Mouse (Mus musculus) cerebellum, adult 18-20 months (tissue): ENCODE data around the gene Fgfr2.
"Not testable (repeated sequence)": the region's sequence is repeated elsewhere in the genome, so short reads cannot be mapped to it uniquely, and the experiment has no call there.

ENCODE experiments used
- DNase-seq, 2 experiments: peaks; one replicate each; pipeline ENCODE4 v3.0.0; 2021

The Fgfr2 gene

GRCm38 (mm10) chr7:131045258-131045835, 2077.8 kb downstream of the Fgfr2 start:
- peak; percentile 7 to 9 for DNase-seq

DNA sequence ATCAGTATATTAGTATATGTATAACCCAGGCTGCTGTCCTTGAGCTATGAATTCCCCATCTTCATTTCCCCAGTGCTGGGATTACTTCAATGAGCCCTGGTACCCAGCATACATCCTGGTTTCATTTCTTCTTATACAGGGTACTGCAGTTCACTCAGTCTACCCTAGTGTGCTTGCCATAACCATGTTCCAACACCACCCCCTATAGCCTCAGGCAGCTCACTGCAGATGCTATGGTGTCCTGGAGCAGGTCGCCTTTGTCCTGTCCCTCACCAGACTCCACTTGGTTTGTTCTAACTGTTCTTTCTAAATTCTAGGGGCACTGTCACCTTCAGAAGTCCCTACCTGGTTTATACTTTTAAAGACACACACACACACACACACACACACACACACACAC, 2080.5 kb downstream of the Fgfr2 start:
- no peak for DNase-seq

- not testable (repeated sequence) for DNase-seq
Measured at GRCm38 (mm10) chr7:131040760-131041159, 2082.4 kb downstream of the Fgfr2 start.

GRCm38 (mm10) chr7:131037083-131037482, 2086.1 kb downstream of the Fgfr2 start:
- DNase-seq = no peak

- no peak for DNase-seq
Measured at GRCm38 (mm10) chr7:131036396-131036795, 2086.8 kb downstream of the Fgfr2 start.

DNA sequence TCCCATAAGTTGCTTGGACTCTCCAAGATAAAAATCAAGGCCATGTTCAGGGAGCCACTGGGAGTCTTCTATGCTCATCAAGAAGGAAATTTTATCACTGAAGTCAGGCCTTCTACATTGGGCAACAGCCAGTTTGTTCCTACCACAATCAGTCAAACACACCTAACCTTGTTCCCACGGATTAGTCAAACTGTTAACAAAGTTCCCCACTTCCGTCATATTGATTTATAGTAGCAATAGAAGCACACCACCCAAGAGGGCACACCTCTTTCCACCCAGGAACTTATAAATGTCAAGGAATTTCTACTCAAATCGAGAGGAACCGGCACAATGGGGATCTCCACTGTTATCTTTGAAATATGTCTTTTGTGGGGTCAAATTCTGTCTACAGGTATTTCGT, 2091.4 kb downstream of the Fgfr2 start, which contains the start of gene Dmbt1:
Dmbt1 (plus strand) TSS at position 299 of the 400 bp plus-strand sequence.
- DNase-seq = no peak

- DNase-seq = no peak
Measured at GRCm38 (mm10) chr7:131027557-131027956, 2095.6 kb downstream of the Fgfr2 start.

DNA sequence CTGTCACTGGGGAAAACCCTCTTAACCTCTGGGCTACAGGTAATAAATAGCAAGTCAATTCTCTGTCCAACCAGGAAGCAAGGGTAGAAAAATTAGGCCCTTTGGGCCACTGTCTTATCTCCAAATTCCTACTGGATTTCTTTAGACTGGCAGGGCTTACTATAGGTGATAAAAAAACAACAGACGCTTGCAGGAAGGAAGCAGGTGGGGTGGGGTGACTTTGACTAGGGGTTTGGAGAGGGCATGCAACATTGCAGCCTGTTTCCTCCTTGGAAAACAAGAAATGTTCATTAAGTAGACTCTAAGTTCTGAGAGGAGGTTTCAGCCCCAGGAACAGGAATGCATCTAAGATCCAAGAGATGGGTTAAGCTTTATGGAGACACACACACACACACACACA, 2098.3 kb downstream of the Fgfr2 start:
- DNase-seq = no peak

- no peak for DNase-seq
Measured at GRCm38 (mm10) chr7:131019181-131019580, 2104.0 kb downstream of the Fgfr2 start.

DNA sequence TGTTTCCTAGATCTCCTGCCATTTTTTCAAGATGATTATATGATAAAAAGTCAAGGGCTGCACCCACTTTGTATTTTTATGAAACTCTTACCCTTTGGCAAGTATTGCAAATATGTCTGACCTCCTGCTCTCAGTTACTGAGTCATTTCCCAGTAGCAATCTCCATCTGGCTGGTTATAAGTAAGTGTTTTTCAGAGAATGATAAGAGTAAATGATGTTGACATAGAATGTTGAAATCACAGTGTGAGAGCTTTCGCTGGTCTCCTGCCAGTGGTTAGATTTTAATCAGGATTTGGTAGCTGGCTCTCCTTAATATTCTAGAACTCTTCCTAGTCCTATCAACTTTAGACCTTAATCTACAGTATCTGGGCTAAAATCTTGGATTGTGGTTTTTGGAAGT, 2111.2 kb downstream of the Fgfr2 start:
- no peak for DNase-seq

GRCm38 (mm10) chr7:131009178-131009577, 2114.0 kb downstream of the Fgfr2 start:
- DNase-seq = no peak

- DNase-seq = no peak
Measured at GRCm38 (mm10) chr7:131007221-131007620, 2115.9 kb downstream of the Fgfr2 start.

DNA sequence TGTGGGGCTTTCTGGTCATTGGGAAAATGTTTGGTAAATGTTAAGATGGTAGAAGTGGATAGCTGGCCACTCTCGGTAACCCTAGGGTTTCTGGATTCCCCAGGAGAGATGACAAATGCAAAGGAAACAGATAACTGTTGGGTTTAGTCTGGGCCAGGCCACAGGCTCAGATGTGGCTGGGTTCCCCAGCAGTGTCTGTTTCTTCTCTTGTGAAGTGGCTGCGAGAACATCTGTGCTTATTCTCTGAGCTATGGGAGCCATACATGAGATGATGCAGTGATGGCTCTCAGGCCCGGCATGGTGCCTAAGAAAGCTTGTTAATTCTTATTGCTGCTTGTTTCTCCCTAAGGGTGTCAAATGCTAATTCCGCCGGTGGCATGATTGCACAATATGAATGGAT, 2119.1 kb downstream of the Fgfr2 start:
- no peak for DNase-seq

DNA sequence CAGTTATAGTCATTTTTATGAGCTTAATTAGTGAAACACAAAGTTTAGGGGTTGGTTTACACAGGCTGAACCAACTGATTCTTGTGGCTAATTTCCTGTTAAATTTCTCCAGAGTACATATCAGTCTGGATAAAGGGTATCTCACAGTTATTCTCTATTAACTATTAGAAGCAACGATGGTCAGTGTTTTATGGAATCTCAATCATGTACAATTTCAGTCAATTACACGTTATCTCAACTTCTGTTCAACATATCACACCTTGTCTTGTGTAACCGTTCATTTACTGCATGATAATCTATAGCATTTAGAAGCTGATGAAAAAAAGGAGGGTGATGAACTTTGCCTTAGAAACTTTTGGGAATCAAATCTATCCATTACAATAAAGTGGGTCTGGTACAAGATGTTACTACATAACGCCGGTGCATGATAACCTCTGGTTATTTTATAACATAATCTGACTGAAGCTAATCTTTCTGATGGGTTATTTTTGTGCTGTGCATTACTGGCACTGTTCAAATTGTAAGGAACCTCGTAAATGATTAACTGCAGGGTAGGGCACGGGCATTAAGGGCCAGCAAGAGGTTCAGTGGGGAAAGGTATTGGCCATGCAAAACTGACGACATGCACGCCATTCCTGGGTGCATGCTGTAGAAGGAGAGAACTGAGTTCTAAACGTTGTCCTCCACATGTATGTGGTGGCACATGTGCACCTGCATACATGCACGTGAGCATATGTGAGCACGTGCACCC, 2121.0 kb downstream of the Fgfr2 start:
- DNase-seq = no peak

- peak in 1 of 2 experiments; percentile 27 for DNase-seq
Measured at GRCm38 (mm10) chr7:130993907-130994306, 2129.2 kb downstream of the Fgfr2 start.

DNA sequence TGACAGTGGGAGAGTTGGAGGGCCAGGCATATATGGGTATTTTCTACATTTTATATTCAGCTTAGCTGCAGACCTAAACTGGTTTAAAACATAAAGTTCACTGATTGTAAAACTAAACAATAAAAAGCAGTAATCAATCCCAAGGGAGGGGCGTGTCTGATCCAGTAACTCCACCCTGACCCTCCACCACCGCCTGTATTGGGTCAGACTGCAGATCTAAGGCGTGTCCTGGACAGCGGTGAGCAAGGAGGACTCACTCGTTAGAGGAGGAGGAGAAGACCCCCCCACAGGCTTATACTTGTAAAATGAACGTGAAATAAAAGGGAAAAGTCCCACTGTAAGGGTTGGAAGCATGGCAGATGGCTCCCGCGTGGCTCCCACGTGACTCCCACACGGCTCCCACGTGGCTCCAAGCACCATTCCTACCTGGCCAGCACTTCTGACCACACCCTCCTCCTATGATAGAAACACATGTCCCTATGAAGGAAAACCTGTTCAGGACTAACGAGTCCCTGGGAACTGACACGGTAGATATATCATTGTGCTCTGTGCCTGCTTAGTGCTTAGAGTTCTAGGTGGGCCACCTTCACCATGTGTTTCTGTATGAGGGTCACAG, 2131.9 kb downstream of the Fgfr2 start:
- DNase-seq = no peak

GRCm38 (mm10) chr7:130989371-130989770, 2133.8 kb downstream of the Fgfr2 start:
- no peak for DNase-seq

GRCm38 (mm10) chr7:130988146-130988545, 2135.0 kb downstream of the Fgfr2 start:
- no peak for DNase-seq

GRCm38 (mm10) chr7:130985716-130986115, 2137.4 kb downstream of the Fgfr2 start:
- DNase-seq = no peak

- no peak for DNase-seq
Measured at GRCm38 (mm10) chr7:130985193-130985592, 2138.0 kb downstream of the Fgfr2 start.

GRCm38 (mm10) chr7:130984294-130984693, 2138.9 kb downstream of the Fgfr2 start:
- no peak for DNase-seq

- DNase-seq = no peak
Measured at GRCm38 (mm10) chr7:130982881-130983280, 2140.3 kb downstream of the Fgfr2 start.

DNA sequence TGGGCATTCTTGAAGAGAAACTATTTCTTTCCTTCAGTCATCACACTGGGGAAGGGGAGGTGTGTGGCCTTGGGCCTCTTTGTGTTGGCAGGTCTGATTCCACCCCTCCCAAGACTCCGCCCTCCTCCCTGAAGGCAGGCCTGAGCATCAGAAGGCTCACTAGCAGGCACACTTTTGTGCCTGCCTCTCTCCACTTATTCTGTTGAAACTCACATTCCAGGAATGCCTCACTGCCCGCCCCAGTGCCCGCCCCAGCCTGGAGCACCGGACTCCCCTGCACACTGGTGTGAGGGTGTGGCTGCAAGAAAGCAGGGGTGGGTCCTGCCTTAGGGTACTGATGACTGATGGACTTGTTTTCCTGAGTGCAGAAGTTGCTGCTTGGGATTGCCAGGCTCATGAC, 2140.8 kb downstream of the Fgfr2 start:
- DNase-seq = no peak

GRCm38 (mm10) chr7:130980130-130980529, 2143.0 kb downstream of the Fgfr2 start:
- DNase-seq = no peak
